Mouse (Mus musculus): Measurements from ENCODE around the gene Gm28557.

DNA sequence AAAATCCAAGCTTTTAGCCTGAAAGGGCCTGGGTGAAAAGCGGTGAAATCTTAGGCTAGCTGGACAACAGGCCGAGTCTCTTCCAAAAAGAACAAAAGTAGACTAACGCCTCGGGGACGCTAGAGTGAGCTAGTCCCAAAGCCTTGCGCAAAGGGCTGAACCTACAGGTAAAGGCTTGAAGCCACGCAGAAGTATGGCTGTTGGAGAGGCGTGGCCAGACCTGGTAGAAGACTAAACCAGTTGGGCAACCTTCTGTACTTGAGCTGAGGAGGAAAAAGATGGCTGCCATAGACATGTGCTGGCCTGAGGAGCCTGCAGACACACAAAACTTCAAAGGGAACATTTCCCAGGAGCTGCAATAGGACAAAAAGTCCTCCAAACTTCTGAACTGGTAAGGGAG, 43.0 kb downstream of the Gm28557 start:
- TF ChIP-seq CTCF (IDR thresholded peaks at IDR 0.05; ENCODE audit: borderline replicate concordance, insufficient read depth, low read length) = no peak
- TF ChIP-seq POLR2A (IDR thresholded peaks at IDR 0.05; ENCODE audit: low read depth, low read length) = no peak

Data from embryonic fibroblast, embryonic 13.5 days (primary cell).